Mouse (Mus musculus) liver, adult 2 months (tissue): ENCODE results near the gene 1700092M07Rik. TPM values are rescaled to one million over a fixed set of nuclear protein-coding genes. Genes with fewer than 3 reads are reported as not detected.

Experiments
- DNase-seq: peaks from one replicate; pipeline ENCODE4 v3.0.0-alpha.2; 2011; ENCODE audit warnings: low read depth, low spot score; ENCODE audit errors: extremely low read depth
- H3K27ac ChIP-seq: fragments of 200-500 bp; replicated peaks from 2 replicates; pipeline ENCODE4 v1.5.1; 2012; ENCODE audit warnings: low read depth, mild to moderate bottlenecking, control low read depth, inconsistent platforms, low read length; ENCODE audit not compliant: insufficient read depth
- H3K27me3 ChIP-seq: fragments of 200-500 bp; 2 replicates; pipeline ENCODE4 v1.6.1; 2012; ENCODE audit warnings: mild to moderate bottlenecking, moderate library complexity, low read length, inconsistent platforms; ENCODE audit not compliant: control insufficient read depth, insufficient read depth
- H3K36me3 ChIP-seq: fragments of 200-500 bp; 2 replicates; pipeline ENCODE4 v1.6.1; 2012; ENCODE audit warnings: low read length, inconsistent platforms; ENCODE audit not compliant: control insufficient read depth, insufficient read depth
- H3K4me1 ChIP-seq: fragments of 200-500 bp; 2 replicates; pipeline ENCODE4 v1.6.1; 2011; ENCODE audit warnings: low read length; ENCODE audit not compliant: control insufficient read depth, insufficient read depth
- H3K4me3 ChIP-seq: fragments of 200-500 bp; 2 replicates; pipeline ENCODE4 v1.5.1; 2011; ENCODE audit warnings: low read depth, mild to moderate bottlenecking, control low read depth, low read length, moderate library complexity; ENCODE audit not compliant: insufficient read depth
- H3K79me2 ChIP-seq: fragments of 200-500 bp; 2 replicates; pipeline ENCODE4 v1.6.1; 2012; ENCODE audit warnings: inconsistent platforms, mild to moderate bottlenecking, low read length, moderate library complexity; ENCODE audit not compliant: control insufficient read depth, insufficient read depth
- H3K9ac ChIP-seq: fragments of 200-500 bp; 2 replicates; pipeline ENCODE4 v1.6.1; 2012; ENCODE audit warnings: low read depth, mild to moderate bottlenecking, control low read depth, inconsistent platforms, low read length
- CTCF ChIP-seq: fragments of 200-500 bp; IDR thresholded peaks from 2 replicates; pipeline ENCODE4 v1.5.1; 2011; ENCODE audit warnings: low read depth, low read length, control low read depth
- POLR2A ChIP-seq: fragments of 200-500 bp; IDR thresholded peaks from 2 replicates; pipeline ENCODE4 v1.6.1; 2011; ENCODE audit warnings: low read length, control low read depth; ENCODE audit not compliant: insufficient read depth; ENCODE audit errors: extremely low read depth
- WGBS: fragments of 180-500 bp; shearing (Covaris S2); methylation state at CpG from one replicate; pipeline ENCODE4 v1.1.7; 2018; 5-methylcytosine and 5-hydroxymethylcytosine counted together
- polyA plus RNA-seq: library from polyadenylated mRNA; depleted of rRNA; stranded (reverse); fragments of >200 nt; gene quantifications from 2 replicates; pipeline ENCODE4 v1.2.3, GENCODE M21; 2012
- total RNA-seq: library from RNA; depleted of rRNA; stranded (reverse); fragments of >200 nt; gene quantifications from 2 replicates; pipeline ENCODE4 v1.2.3, GENCODE M21; 2014

Gene 1700092M07Rik
- total and polyA plus RNA-seq, 2 experiments, result 0.83 TPM; not detected in 1

DNA sequence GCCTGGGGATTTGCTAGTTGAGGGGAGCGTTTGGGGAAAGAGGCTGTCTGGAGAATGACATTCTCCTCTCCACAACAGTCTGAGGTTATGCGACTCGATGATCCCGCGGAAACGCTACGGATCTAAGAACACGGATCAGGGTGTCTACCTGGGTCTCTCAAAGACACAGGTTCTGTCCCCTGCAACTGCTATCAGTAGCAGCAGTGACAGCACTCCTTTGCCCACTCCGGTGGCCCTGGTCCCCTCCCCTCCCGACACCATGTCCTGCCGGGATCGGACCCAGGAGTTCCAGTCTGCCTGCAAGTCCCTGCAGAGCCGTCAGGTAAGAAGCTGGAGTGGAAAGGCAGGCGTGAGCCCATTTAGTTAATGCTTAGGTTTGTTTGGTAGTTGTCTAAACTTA is 1.7 kb downstream of the 1700092M07Rik start:
- TF ChIP-seq POLR2A, result no peak
- TF ChIP-seq CTCF, result no peak
- Histone ChIP-seq H3K27ac (peak overlapping the region; percentile 78), H3K4me3 (peak overlapping the region; percentile 84), H3K79me2 (peaks cover 14% of the 10 kb centered on the region; the same call in 1 of the 2 replicates), H3K27me3 (no peaks in the 10 kb centered on the region), H3K4me1 (peaks cover 11% of the 10 kb centered on the region), H3K36me3 (peaks cover 54% of the 10 kb centered on the region), H3K9ac (peak overlapping the region; percentile 88)
- 1% methylated on average over 14 of the region's 14 CpGs for whole genome bisulfite sequencing
- no peak for DNase-seq

DNA sequence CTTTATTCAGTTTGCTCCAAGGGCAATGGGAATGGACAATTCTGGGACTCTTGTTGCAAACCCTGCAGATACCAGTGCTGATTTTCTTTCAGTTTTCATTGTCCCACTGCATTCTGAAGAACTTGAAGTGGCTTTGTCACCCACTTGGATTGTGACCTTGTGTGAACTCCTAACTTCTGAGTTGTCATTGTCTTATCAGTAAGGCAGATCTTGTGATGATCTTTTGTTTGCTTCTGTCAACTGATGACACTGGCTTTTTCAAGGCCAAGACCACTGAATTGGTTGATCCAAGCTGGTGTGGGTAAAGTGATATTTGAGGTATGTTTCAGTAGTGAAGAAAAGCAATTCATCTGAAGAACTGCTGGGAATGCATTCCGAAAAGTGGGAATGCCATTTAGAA is 4.9 kb downstream of the 1700092M07Rik start:
- DNase-seq, result no peak
- H3K9ac ChIP-seq, result no peak overlapping the region
- 94% methylated on average over 1 of the region's 1 CpGs for whole genome bisulfite sequencing
- H3K4me3 ChIP-seq, result no peak overlapping the region
- H3K4me1 ChIP-seq, result peaks cover 11% of the 10 kb centered on the region
- peaks cover 72% of the 10 kb centered on the region for H3K36me3 ChIP-seq
- TF ChIP-seq POLR2A, result no peak
- TF ChIP-seq CTCF, result no peak
- peaks cover 14% of the 10 kb centered on the region; the same call in 1 of the 2 replicates for H3K79me2 ChIP-seq
- no peak overlapping the region for H3K27ac ChIP-seq
- H3K27me3 ChIP-seq, result no peaks in the 10 kb centered on the region

DNA sequence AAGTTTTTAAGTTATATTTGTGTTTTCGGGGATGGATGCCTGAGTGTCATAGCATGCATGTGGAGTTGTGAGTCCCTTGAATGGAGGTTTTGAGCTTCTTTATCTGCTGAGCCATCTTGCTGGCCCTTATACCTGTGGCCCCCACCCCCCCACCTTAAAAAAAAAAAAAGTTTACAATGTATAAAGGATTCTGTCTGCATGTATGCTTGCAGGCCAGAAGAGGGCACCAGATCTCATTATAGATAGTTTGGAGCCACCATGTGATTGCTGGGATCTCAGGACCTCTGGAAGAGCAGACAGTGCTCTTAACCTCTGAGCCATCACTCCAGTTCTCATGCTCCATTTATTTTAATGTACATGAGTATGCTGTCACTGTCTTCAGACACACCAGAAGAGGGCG is 6.8 kb downstream of the 1700092M07Rik start:
- Histone ChIP-seq H3K27me3 (no peaks in the 10 kb centered on the region), H3K36me3 (peaks cover 90% of the 10 kb centered on the region), H3K27ac (no peak overlapping the region), H3K4me1 (peaks cover 6% of the 10 kb centered on the region), H3K4me3 (no peak overlapping the region), H3K79me2 (peaks cover 8% of the 10 kb centered on the region; the same call in 1 of the 2 replicates), H3K9ac (no peak overlapping the region)
- 81% methylated on average over 2 of the region's 2 CpGs for WGBS
- TF ChIP-seq POLR2A, result no peak
- TF ChIP-seq CTCF, result no peak
- DNase-seq, result no peak

DNA sequence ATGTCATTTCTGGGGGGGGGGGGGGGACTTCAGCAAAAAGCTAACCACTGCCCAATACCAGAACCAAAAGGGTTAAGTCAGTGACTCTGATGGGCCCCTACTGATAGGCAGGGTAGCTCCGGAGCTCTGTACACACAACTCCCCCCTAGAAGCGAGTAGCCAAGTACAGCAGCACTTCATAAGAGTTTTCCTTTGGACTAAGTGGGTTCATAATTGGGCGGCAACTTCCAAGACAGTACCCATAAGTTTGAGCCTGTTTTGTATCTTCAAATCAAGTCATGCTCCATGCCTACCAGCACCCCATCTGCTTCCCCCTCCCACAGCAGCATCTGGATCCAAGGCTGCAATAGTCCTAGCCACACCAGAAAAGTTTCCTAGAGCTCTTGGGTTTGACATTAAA is 15.1 kb downstream of the 1700092M07Rik start:
- no peak overlapping the region for H3K4me3 ChIP-seq
- 64% methylated on average over 3 of the region's 3 CpGs for WGBS
- no peaks in the 10 kb centered on the region for H3K27me3 ChIP-seq
- H3K36me3 ChIP-seq, result peaks cover 28% of the 10 kb centered on the region
- peaks cover 20% of the 10 kb centered on the region; the same call in 1 of the 2 replicates for H3K79me2 ChIP-seq
- TF ChIP-seq CTCF, result no peak
- TF ChIP-seq POLR2A, result no peak
- no peak overlapping the region for H3K9ac ChIP-seq
- H3K27ac ChIP-seq, result no peak overlapping the region
- no peak for DNase-seq
- peaks cover 13% of the 10 kb centered on the region; the same call in 1 of the 2 replicates for H3K4me1 ChIP-seq

DNA sequence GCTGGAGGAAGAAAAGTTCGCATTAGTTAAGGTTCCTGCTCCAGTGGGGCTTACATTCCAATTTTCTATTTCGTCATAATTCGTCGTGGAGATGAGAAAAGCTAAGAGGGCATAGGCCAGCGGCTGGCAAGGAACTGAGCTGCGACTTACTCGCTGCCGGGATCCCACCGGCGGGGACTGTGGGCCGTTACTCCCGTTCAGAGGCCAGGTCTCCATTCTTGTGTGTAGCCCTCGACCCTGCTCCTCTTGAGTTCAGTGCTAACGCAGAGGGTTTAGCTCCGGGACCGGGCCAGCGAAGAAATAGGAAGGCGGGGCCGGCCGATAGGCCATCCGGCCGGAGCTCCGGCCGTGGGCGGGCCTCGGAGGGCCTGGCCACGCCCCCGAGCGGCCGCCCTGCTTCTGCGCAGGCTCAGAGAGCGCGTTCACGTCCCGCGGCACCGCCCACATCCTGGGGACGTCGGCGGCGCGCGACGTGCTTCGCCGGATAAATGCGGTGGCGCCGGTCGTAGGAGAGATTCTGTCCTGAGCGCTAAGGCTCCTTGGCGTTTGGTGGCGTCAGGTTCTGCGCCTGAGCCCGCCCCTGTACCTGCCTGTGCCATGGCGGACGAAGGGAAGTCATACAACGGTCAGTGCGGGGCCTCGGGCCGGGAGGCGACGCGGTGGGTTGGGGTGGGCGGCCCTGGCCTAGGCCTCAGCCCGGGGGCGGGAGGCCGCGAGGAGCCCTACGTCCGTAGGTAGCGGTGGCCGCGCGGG is 16.3 kb downstream of the 1700092M07Rik start, which contains the start of gene Nxf1:
Gene Nxf1, plus strand, starts transcription at position 439 of the 753 bp plus-strand sequence.
- peak within 1 kb of the TSS; percentile 97 for H3K9ac ChIP-seq
- peak; percentile 84 for TF ChIP-seq POLR2A
- TF ChIP-seq CTCF, result no peak
- peak within 1 kb of the TSS; percentile 88 for H3K4me3 ChIP-seq
- peak; percentile 74 for DNase-seq
- under 1% methylated on average over 75 of the region's 75 CpGs for whole genome bisulfite sequencing
- peaks cover 26% of the 10 kb centered on the region; the same call in 1 of the 2 replicates for H3K79me2 ChIP-seq
- peaks cover 13% of the 10 kb centered on the region; the same call in 1 of the 2 replicates for H3K4me1 ChIP-seq
- no peaks in the 10 kb centered on the region for H3K27me3 ChIP-seq
- peaks cover 19% of the 10 kb centered on the region for H3K36me3 ChIP-seq
- H3K27ac ChIP-seq, result peak within 1 kb of the TSS; percentile 92
